Mouse (Mus musculus) gastrocnemius, postnatal 25 days (tissue): ENCODE measurements around the gene Spop. TPM values are rescaled to one million over a fixed set of nuclear protein-coding genes. Genes with fewer than 3 reads are reported as not detected.

ENCODE experiments used
- DNase-seq: peaks from one replicate; pipeline ENCODE4 v3.0.0; 2022
- total RNA-seq, 2 experiments: library from RNA; stranded (reverse); gene quantifications; 1 replicate in 1 of 2; 2 replicates in 1 of 2; pipeline ENCODE4 v1.2.3; 2021

The Spop gene
- total RNA-seq, 2 experiments from 2014 or later, result 176 to 216 TPM

GRCm38 (mm10) chr11:95520456-95521072 lies 106.7 kb downstream of the Spop start:
- peak; percentile 81 for DNase-seq

- DNase-seq, result peak; percentile 64
Measured at GRCm38 (mm10) chr11:95521563-95521962, 107.7 kb downstream of the Spop start.

- DNase-seq, result no peak
Measured at GRCm38 (mm10) chr11:95527307-95527706, 113.4 kb downstream of the Spop start.

- no peak for DNase-seq
Measured at GRCm38 (mm10) chr11:95528231-95528630, 114.4 kb downstream of the Spop start.

GRCm38 (mm10) chr11:95532353-95533072 lies 118.6 kb downstream of the Spop start:
- no peak for DNase-seq

GRCm38 (mm10) chr11:95533484-95534160 lies 119.7 kb downstream of the Spop start:
- DNase-seq, result peak; percentile 80

GRCm38 (mm10) chr11:95538378-95539104 lies 124.7 kb downstream of the Spop start:
- peak; percentile 21 for DNase-seq

GRCm38 (mm10) chr11:95540637-95541385 lies 126.9 kb downstream of the Spop start:
- DNase-seq, result no peak

Other genes starting within 250 kb of the Spop start
- under 1 TPM; 0.23 to 0.35 TPM for gene Tac4, start 152.6 kb upstream of the Spop start, total RNA-seq
- gene Kat7, start 103.8 kb upstream of the Spop start, total RNA-seq, result 10 to 100 TPM; 16.9 to 19.6 TPM
- 1 to 10 TPM; 4.2 to 4.5 TPM for gene Fam117a, start 77.1 kb upstream of the Spop start, total RNA-seq
- gene Slc35b1, start 29.4 kb upstream of the Spop start, total RNA-seq, result 10 to 100 TPM; 38.8 to 40.7 TPM
- under 1 TPM; 0.16 to 0.26 TPM for gene Nxph3, start 100.5 kb downstream of the Spop start, total RNA-seq
- under 1 TPM; 0.43 to 0.61 TPM for gene Ngfr, start 173.7 kb downstream of the Spop start, total RNA-seq